Mouse (Mus musculus) liver, postnatal 0 days (tissue): ENCODE results near the gene Psap. TPM values are rescaled to one million over a fixed set of nuclear protein-coding genes. Genes with fewer than 3 reads are reported as not detected.

Source experiments
- ATAC-seq: fragments of 200-750 bp; cut with Nextera tagmentation; 2 replicates; pipeline ENCODE4 v1.8.0; 2017; ENCODE audit warnings: mild to moderate bottlenecking, moderate library complexity
- DNase-seq: peaks from one replicate; pipeline ENCODE4 v3.0.0-alpha.2; 2016
- H3K27ac ChIP-seq: fragments of 300-500 bp; sonication (generic); 2 replicates; pipeline ENCODE4 v1.5.1; 2014; ENCODE audit warnings: antibody characterized with exemption, moderate library complexity, mild to moderate bottlenecking, low read depth
- H3K27me3 ChIP-seq: fragments of 300-500 bp; sonication (generic); 2 replicates; pipeline ENCODE4 v1.6.1; 2014; ENCODE audit warnings: low read length, control low read depth, mixed read lengths; ENCODE audit not compliant: insufficient read depth
- H3K36me3 ChIP-seq: fragments of 300-500 bp; sonication (generic); replicated peaks from 2 replicates; pipeline ENCODE4 v1.6.1; 2014; ENCODE audit warnings: mild to moderate bottlenecking, control low read depth, low read length, moderate library complexity, mixed read lengths; ENCODE audit not compliant: insufficient read depth
- H3K4me1 ChIP-seq: fragments of 300-500 bp; sonication (generic); 2 replicates; pipeline ENCODE4 v1.6.1; 2014; ENCODE audit warnings: antibody characterized with exemption, mild to moderate bottlenecking, control low read depth; ENCODE audit not compliant: insufficient read depth
- H3K4me2 ChIP-seq: fragments of 300-500 bp; sonication (generic); 2 replicates; pipeline ENCODE4 v1.6.1; 2014; ENCODE audit warnings: low read depth, mild to moderate bottlenecking, low read length, moderate library complexity, mixed read lengths
- H3K4me3 ChIP-seq: fragments of 300-500 bp; sonication (generic); 2 replicates; pipeline ENCODE4 v1.5.1; 2014; ENCODE audit warnings: low read depth, low read length
- H3K9ac ChIP-seq: fragments of 300-500 bp; sonication (generic); replicated peaks from 2 replicates; pipeline ENCODE4 v1.6.1; 2014; ENCODE audit warnings: mild to moderate bottlenecking, moderate library complexity
- H3K9me3 ChIP-seq: fragments of 300-500 bp; sonication (generic); 2 replicates; pipeline ENCODE4 v1.6.1; 2016; ENCODE audit warnings: mild to moderate bottlenecking, control low read depth, low read length, mixed read lengths
- CTCF ChIP-seq: sonication (generic); IDR thresholded peaks from 2 replicates; pipeline ENCODE4 v1.5.1; 2016; ENCODE audit warnings: antibody characterized with exemption, low read depth
- EP300 ChIP-seq: IDR thresholded peaks from 2 replicates; pipeline ENCODE4 v1.6.1; 2016; ENCODE audit warnings: antibody characterized with exemption, low read depth, mild to moderate bottlenecking
- WGBS: fragments of 180-500 bp; shearing (Covaris S2); extraction: QIAGEN DNeasy Blood & Tissue Kit; methylation state at CpG from one replicate; pipeline ENCODE4 v1.1.7; 2014; ENCODE audit not compliant: insufficient replicate concordance; 5-methylcytosine and 5-hydroxymethylcytosine counted together
- polyA plus RNA-seq: library from polyadenylated mRNA; unstranded; fragments of >200 nt; fragmentation: Nextera tagmentation; extraction: Ambion mirVana; gene quantifications from 2 replicates; pipeline ENCODE4 v1.2.1, GENCODE M21; 2015

Psap gene
- polyA plus RNA-seq, 1 experiment from 2014 or later = 110 TPM

DNA sequence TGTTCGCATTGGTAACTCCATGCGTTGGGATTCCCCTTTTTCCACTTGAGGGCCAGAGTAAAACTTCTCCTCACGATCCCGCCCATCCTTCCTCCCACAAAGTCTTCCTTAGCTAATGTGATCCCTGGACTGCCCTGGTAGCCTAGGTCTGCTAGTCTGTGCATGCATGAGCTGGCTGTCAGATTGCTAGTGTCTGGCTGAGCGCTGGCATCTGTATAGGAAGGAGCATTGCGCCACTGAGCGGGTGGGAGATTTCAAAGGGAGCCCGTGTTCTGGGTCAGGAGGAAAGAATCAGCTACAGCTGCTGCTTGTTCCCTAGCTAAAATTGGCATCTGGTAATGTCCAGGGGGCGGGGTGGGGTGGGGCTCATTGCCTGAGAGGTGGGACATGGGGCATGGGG, 18.6 kb downstream of the Psap start:
- H3K36me3 ChIP-seq = peaks cover 84% of the 10 kb centered on the region
- DNase-seq = no peak
- WGBS = 83% methylated on average over 9 of the region's 9 CpGs

DNA sequence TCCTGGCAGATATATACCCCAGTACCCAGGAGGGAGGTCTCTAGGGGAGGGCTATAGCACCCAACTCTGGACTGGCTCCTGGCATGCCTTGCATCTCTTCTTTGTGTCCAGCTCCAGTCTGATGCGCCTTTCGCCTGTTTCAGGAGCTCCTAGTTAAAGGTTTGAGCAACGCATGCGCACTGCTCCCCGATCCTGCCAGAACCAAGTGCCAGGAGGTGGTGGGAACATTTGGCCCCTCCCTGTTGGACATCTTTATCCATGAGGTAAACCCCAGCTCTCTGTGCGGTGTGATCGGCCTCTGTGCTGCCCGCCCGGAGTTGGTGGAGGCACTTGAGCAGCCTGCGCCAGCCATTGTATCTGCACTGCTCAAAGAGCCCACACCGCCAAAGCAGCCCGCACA, 22.2 kb downstream of the Psap start:
- H3K27me3 ChIP-seq = no peaks in the 10 kb centered on the region
- no peaks in the 10 kb centered on the region for H3K4me1 ChIP-seq
- DNase-seq = no peak
- H3K9ac ChIP-seq = no peak overlapping the region
- H3K9me3 ChIP-seq = no peaks in the 10 kb centered on the region
- WGBS = 94% methylated on average over 12 of the region's 12 CpGs
- H3K4me3 ChIP-seq = no peak overlapping the region
- no peak overlapping the region for H3K27ac ChIP-seq
- peaks cover 77% of the 10 kb centered on the region for H3K36me3 ChIP-seq
- TF ChIP-seq CTCF = no peak
- TF ChIP-seq EP300 = no peak
- ATAC-seq = no peak
- H3K4me2 ChIP-seq = no peak overlapping the region

More for the DNA sequence above, 18.6 kb downstream of the Psap start:
- no peak overlapping the region for H3K4me2 ChIP-seq
- H3K4me3 ChIP-seq = no peak overlapping the region
- H3K4me1 ChIP-seq = peaks cover 6% of the 10 kb centered on the region
- no peaks in the 10 kb centered on the region for H3K27me3 ChIP-seq
- ATAC-seq = no peak
- no peaks in the 10 kb centered on the region for H3K9me3 ChIP-seq
- H3K27ac ChIP-seq = no peak overlapping the region
- no peak overlapping the region for H3K9ac ChIP-seq
- no peak for TF ChIP-seq EP300
- no peak for TF ChIP-seq CTCF

DNA sequence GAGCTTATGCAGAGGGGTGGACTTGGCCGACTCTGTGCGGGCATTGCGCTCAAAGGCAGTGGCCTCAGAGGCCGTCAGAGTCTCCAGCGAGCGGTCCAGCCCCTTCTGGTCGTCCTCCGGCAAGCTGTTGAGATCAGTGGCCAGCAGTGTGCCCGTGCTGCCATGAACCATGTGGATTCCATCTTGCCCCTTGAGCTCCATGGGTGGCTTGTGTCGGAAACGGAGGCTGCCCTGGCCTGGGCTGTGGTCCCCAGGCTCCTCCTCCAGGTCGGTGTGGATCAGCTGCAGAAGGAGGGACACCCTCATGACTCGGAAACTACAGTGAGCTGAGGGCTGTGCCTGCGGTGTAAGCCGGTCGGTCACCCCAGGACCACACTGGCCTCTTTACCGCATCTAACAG, 26.0 kb downstream of the Psap start:
- ATAC-seq (no peak), DNase-seq (no peak)
- TF ChIP-seq CTCF (no peak), EP300 (no peak)
- no peak overlapping the region for H3K9ac ChIP-seq
- no peak overlapping the region for H3K27ac ChIP-seq
- 86% methylated on average over 17 of the region's 17 CpGs for WGBS
- H3K9me3 ChIP-seq = no peaks in the 10 kb centered on the region
- H3K4me1 ChIP-seq = no peaks in the 10 kb centered on the region
- no peak overlapping the region for H3K4me2 ChIP-seq
- H3K4me3 ChIP-seq = no peak overlapping the region
- peaks cover 44% of the 10 kb centered on the region for H3K36me3 ChIP-seq
- H3K27me3 ChIP-seq = no peaks in the 10 kb centered on the region

DNA sequence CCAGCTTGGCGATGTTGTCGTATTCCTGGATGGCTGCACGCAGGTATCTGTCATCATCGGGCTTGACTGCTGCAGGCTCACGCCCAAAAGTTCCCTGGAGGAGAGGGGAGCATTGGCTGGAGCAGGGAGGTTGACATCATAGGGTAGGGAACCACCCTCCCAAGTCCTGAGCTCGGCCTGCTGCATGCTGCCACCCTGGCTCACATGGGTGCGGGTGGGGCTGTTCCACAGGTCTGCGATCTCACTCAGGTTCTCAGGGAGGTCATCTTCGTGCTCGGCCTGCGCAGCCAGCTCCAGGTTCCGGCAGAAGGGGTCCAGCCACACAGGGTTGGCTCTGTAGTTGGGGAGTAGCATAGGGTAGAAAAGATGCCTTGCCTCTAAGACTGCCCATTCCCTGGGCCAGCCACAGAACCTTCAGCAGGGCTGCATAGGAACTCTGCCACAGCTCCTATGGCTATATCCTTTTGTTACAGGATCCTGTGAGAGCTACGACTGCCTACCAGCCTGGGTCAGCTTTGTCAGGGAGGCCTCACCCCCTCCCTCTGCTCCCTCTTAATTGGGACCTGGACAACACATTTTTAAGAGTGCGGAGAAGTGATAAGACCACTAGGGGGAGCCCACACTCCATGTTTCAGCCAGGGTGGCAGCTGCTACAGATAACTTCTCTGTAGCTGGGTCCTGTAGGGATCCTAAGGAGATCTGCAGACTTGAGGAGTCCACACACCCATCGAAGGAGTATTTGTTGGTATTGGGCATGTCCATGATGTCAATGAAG, 27.6 kb downstream of the Psap start:
- Histone ChIP-seq H3K4me2 (no peak overlapping the region), H3K36me3 (peaks cover 28% of the 10 kb centered on the region), H3K4me1 (no peaks in the 10 kb centered on the region), H3K9ac (no peak overlapping the region), H3K27me3 (no peaks in the 10 kb centered on the region), H3K9me3 (no peaks in the 10 kb centered on the region), H3K4me3 (no peak overlapping the region), H3K27ac (no peak overlapping the region)
- peak; percentile 83 for DNase-seq
- TF ChIP-seq EP300 = no peak
- peak; percentile 93 for TF ChIP-seq CTCF
- WGBS = 59% methylated on average over 15 of the region's 15 CpGs
- peak; percentile 78 for ATAC-seq

DNA sequence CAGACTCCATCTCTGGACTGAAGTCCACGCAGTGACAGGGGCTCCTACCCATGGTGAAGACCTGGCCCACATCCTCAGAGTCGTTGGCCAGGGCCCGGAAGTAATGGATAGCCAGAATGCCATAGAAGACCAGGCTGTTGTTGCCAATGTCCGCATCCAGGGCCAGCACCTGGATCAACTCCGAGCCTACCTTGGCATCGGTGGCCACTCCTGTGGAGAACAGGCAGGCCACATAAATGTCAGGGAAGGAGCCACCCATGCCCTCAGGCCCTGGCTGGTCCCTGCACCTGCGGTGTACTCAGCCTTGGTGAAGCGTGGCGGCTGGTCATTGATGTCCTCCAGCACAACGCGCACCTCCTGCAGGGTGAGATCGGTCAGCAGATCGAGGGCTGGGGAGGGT, 33.2 kb downstream of the Psap start:
- H3K4me2 ChIP-seq = no peak overlapping the region
- ATAC-seq = no peak
- no peak overlapping the region for H3K4me3 ChIP-seq
- no peak overlapping the region for H3K9ac ChIP-seq
- no peak for DNase-seq
- no peaks in the 10 kb centered on the region for H3K4me1 ChIP-seq
- H3K36me3 ChIP-seq = no peaks in the 10 kb centered on the region
- WGBS = 83% methylated on average over 13 of the region's 13 CpGs
- H3K9me3 ChIP-seq = no peaks in the 10 kb centered on the region
- no peaks in the 10 kb centered on the region for H3K27me3 ChIP-seq
- no peak overlapping the region for H3K27ac ChIP-seq
- TF ChIP-seq EP300 = no peak
- no peak for TF ChIP-seq CTCF

DNA sequence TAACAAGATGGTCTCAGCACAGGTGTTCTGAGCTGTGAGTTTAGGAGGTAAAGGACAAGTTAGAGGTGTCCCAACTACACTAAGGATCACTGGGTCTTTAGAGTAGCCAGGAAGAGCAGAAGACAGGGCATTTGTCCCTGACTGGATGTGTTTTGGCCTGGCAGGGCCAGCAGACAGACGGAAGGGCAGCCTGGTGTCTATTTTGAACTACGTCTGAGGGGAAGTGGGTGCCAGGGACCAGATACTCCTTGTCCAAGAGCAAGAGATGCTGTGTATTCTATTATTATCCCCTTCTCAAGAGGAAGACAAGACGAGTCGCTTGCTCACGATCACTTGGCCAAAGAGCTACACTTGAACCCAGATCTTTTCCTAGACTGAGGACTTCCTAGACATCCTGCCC, 36.2 kb downstream of the Psap start:
- no peak overlapping the region for H3K4me2 ChIP-seq
- H3K27me3 ChIP-seq = no peaks in the 10 kb centered on the region
- H3K4me3 ChIP-seq = no peak overlapping the region
- WGBS = 75% methylated on average over 5 of the region's 5 CpGs
- ATAC-seq (no peak), DNase-seq (no peak)
- no peak overlapping the region for H3K9ac ChIP-seq
- no peak overlapping the region for H3K27ac ChIP-seq
- no peaks in the 10 kb centered on the region for H3K9me3 ChIP-seq
- H3K4me1 ChIP-seq = no peaks in the 10 kb centered on the region
- H3K36me3 ChIP-seq = no peaks in the 10 kb centered on the region
- TF ChIP-seq EP300 = no peak

DNA sequence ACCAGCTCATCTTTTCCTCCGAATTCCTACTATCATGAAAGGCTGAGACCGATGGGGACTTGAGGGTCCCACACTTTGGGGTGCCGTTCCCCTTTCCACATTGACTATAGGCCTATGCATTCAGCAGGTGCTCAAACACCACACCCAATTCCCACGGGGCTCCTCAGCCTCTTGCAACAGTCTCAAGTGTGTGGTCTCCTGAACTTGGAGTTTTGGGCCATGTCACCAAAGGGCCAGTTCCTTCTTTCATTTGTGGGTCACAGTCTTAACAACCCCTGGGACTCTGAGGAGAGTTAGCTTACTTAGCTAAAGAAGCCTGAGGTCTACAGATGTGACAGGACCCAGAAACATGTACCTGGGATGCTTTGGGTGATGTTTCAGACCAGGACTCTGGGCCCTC, 38.7 kb downstream of the Psap start:
- no peak for TF ChIP-seq CTCF
- TF ChIP-seq EP300 = no peak
- Histone ChIP-seq H3K4me3 (no peak overlapping the region), H3K4me2 (no peak overlapping the region), H3K36me3 (no peaks in the 10 kb centered on the region), H3K9me3 (no peaks in the 10 kb centered on the region), H3K4me1 (no peaks in the 10 kb centered on the region), H3K9ac (no peak overlapping the region), H3K27ac (no peak overlapping the region), H3K27me3 (no peaks in the 10 kb centered on the region)
- WGBS = 74% methylated on average over 4 of the region's 4 CpGs
- no peak for DNase-seq
- no peak for ATAC-seq
